Mouse (Mus musculus) hindbrain, embryonic 16.5 days (tissue): ENCODE measurements around the gene Trim5. TPM values are rescaled to one million over a fixed set of nuclear protein-coding genes. Genes with fewer than 3 reads are reported as not detected.
"Not testable (repeated sequence)": the region's sequence is repeated elsewhere in the genome, so short reads cannot be mapped to it uniquely, and the experiment has no call there.

Source experiments
- ATAC-seq: fragments of 200-750 bp; cut with Nextera tagmentation; 2 replicates; pipeline ENCODE4 v1.8.0; 2017; ENCODE audit warnings: moderate TSS enrichment, moderate library complexity
- H3K27ac ChIP-seq: fragments of 300-500 bp; sonication (generic); 2 replicates; pipeline ENCODE4 v1.5.1; 2014; ENCODE audit warnings: low read depth, mild to moderate bottlenecking, control low read depth, low read length, moderate library complexity
- H3K27me3 ChIP-seq: fragments of 300-500 bp; sonication (generic); replicated peaks from 2 replicates; pipeline ENCODE4 v1.6.1; 2014; ENCODE audit warnings: low read length; ENCODE audit not compliant: control insufficient read depth, insufficient read depth
- H3K36me3 ChIP-seq: fragments of 300-500 bp; sonication (generic); 2 replicates; pipeline ENCODE4 v1.6.1; 2014; ENCODE audit warnings: mild to moderate bottlenecking, low read length, moderate library complexity, mixed read lengths; ENCODE audit not compliant: control insufficient read depth, insufficient read depth
- H3K4me1 ChIP-seq: fragments of 300-500 bp; sonication (generic); 2 replicates; pipeline ENCODE4 v1.6.1; 2014; ENCODE audit warnings: low read depth, low read length; ENCODE audit not compliant: control insufficient read depth, insufficient read depth
- H3K4me2 ChIP-seq: fragments of 300-500 bp; sonication (generic); 2 replicates; pipeline ENCODE4 v1.6.1; 2014; ENCODE audit warnings: mild to moderate bottlenecking, low read length, control low read depth, moderate library complexity
- H3K4me3 ChIP-seq: fragments of 300-500 bp; sonication (generic); 2 replicates; pipeline ENCODE4 v1.5.1; 2014; ENCODE audit warnings: mild to moderate bottlenecking, low read length, control low read depth, moderate library complexity
- H3K9ac ChIP-seq: fragments of 300-500 bp; sonication (generic); 2 replicates; pipeline ENCODE4 v1.6.1; 2014; ENCODE audit warnings: low read depth, mild to moderate bottlenecking, control low read depth, low read length, moderate library complexity
- H3K9me3 ChIP-seq: fragments of 300-500 bp; sonication (generic); 2 replicates; pipeline ENCODE4 v1.6.1; 2014; ENCODE audit warnings: mild to moderate bottlenecking, low read length, moderate library complexity; ENCODE audit not compliant: control insufficient read depth
- WGBS: fragments of 180-500 bp; shearing (Covaris S2); extraction: QIAGEN DNeasy Blood & Tissue Kit; methylation state at CpG from one replicate; pipeline ENCODE4 v1.1.7; 2014; 5-methylcytosine and 5-hydroxymethylcytosine counted together
- polyA plus RNA-seq: library from polyadenylated mRNA; unstranded; fragments of >200 nt; fragmentation: Nextera tagmentation; extraction: Ambion mirVana; gene quantifications from 2 replicates; pipeline ENCODE4 v1.2.1, GENCODE M21; 2015

Trim5 gene
- polyA plus RNA-seq, 1 experiment from 2014 or later, result 0.24 TPM

DNA sequence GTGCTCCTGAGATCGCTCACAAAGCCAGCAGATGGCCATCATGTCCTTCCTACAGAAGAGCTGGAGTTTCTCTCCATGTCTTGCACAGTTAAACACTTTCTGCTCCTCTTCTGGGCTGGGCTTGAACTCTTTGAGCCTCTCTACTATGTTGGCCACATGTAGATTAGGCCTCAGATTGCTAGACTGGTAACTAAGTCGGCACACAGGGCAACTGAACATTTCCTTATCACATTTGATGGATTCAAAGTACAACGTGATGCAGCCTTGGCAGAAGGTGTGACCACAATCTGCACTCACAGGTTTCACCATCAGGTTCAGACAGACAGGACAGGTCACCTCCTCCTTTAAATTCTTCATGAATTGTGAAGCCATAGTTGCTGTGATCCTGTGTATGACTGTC, 8.5 kb downstream of the Trim5 start:
- H3K4me3 ChIP-seq, H3K9ac ChIP-seq, H3K4me2 ChIP-seq, ATAC-seq, H3K36me3 ChIP-seq, H3K27ac ChIP-seq, H3K4me1 ChIP-seq, H3K27me3 ChIP-seq, H3K9me3 ChIP-seq: not testable (repeated sequence)
- 86% methylated on average over 3 of the region's 3 CpGs for WGBS

GRCm38 (mm10) chr7:104265335-104265734, 22.6 kb downstream of the Trim5 start:
- not testable (repeated sequence) for H3K27me3 ChIP-seq, H3K4me3 ChIP-seq, H3K9me3 ChIP-seq, H3K4me1 ChIP-seq, H3K27ac ChIP-seq, H3K9ac ChIP-seq, H3K4me2 ChIP-seq, H3K36me3 ChIP-seq, ATAC-seq
- 73% methylated on average over 2 of the region's 5 CpGs for WGBS

DNA sequence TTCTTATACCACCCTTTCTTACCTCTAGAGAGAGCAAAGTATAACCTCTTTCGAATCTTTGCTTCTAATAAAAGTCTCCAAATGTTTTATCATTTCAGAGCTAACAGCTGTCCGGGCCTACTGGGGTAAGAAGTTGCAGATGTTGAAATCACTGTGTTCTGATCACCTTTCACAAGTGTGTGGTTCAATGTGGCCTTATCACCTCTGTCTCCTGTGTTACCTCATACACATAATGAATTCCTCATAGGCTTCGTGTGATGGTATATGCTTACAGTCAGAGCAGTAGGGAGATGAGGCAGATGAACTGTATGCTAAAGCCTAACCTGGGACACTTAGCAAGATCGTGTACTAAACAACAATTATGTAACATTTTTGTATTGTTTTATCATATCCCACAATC, 27.5 kb downstream of the Trim5 start:
- not testable (repeated sequence) for H3K36me3 ChIP-seq, H3K27me3 ChIP-seq, H3K4me2 ChIP-seq, ATAC-seq, H3K27ac ChIP-seq, H3K4me3 ChIP-seq, H3K9me3 ChIP-seq, H3K9ac ChIP-seq, H3K4me1 ChIP-seq
- WGBS, result 91% methylated on average over 4 of the region's 4 CpGs

GRCm38 (mm10) chr7:104244287-104245181, 43.4 kb downstream of the Trim5 start, which contains the start of gene Trim34a:
Trim34a (plus strand) TSS chr7:104244457.
- Histone ChIP-seq H3K27ac (no peak within 1 kb of the TSS), H3K4me3 (peak within 1 kb of the TSS; percentile 38), H3K4me1 (no peaks in the 10 kb centered on the region), H3K9ac (peak within 1 kb of the TSS; percentile 35), H3K4me2 (peak within 1 kb of the TSS; percentile 39), H3K9me3 (no peaks in the 10 kb centered on the region), H3K36me3 (no peaks in the 10 kb centered on the region), H3K27me3 (no peaks in the 10 kb centered on the region)
- WGBS, result 11% methylated on average over 13 of the region's 13 CpGs
- ATAC-seq, result peak; percentile 82

DNA sequence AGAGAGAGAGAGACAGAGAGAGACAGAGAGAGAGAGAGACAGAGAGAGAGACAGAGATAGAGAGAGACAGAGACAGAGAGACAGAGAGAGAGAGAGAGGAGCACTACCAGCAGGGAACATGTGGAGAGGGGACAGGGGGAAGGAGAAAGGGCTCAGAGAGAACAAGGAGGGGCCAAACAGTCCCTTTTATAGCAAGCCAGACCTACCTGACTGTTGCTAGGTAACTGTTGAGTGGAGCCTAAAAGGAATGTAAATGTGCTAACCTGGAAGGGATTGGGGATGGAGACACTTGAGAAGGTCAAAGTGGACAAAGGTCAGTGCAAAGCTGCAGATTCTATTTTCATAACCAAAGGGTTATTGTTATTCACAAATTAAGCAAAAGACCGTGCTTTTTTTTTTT, 44.3 kb downstream of the Trim5 start:
- no peaks in the 10 kb centered on the region for H3K4me1 ChIP-seq
- ATAC-seq, result no peak
- H3K27me3 ChIP-seq, result no peaks in the 10 kb centered on the region
- no peak overlapping the region for H3K9ac ChIP-seq
- WGBS, result 78% methylated on average over 1 of the region's 1 CpGs
- no peaks in the 10 kb centered on the region for H3K36me3 ChIP-seq
- no peak overlapping the region for H3K27ac ChIP-seq
- no peak overlapping the region for H3K4me2 ChIP-seq
- H3K9me3 ChIP-seq, result no peaks in the 10 kb centered on the region
- no peak overlapping the region for H3K4me3 ChIP-seq

- no peaks in the 10 kb centered on the region for H3K27me3 ChIP-seq
Measured at GRCm38 (mm10) chr7:104240857-104241256, 47.0 kb downstream of the Trim5 start.

DNA sequence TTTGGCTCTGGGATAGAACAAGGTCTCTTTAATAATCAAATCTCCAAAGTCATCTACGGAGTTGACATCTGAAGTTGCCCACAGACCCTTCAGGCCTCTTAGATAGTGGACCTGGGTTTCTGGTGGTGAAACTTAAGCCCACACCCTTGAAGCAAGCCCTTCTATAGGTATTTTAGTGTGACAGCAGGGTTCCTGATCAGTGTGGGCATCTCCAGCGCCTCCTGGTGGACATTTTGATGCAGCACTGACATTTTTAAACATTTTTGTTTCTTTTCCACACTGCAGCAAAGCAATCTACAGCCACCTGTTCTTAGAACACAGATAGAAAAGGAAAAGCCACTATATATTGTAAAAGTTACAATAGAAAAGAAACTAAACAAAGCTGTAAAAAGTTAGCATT, 56.7 kb downstream of the Trim5 start:
- Histone ChIP-seq H3K9ac (no peak overlapping the region), H3K27ac (no peak overlapping the region)
- 41% methylated on average over 2 of the region's 2 CpGs for WGBS

More at GRCm38 (mm10) chr7:104240857-104241256, 47.0 kb downstream of the Trim5 start:
- no peak for ATAC-seq
- Histone ChIP-seq H3K9ac (no peak overlapping the region), H3K4me1 (no peaks in the 10 kb centered on the region), H3K9me3 (no peaks in the 10 kb centered on the region), H3K4me3 (no peak overlapping the region), H3K4me2 (no peak overlapping the region), H3K36me3 (no peaks in the 10 kb centered on the region), H3K27ac (no peak overlapping the region)

GRCm38 (mm10) chr7:104218701-104219569, 69.0 kb downstream of the Trim5 start, which contains the start of gene Trim6:
Trim6 (plus strand) TSS chr7:104218793.
- WGBS, result 4% methylated on average over 37 of the region's 37 CpGs
- Histone ChIP-seq H3K9ac (peak within 1 kb of the TSS; percentile 39), H3K36me3 (no peaks in the 10 kb centered on the region), H3K4me2 (peak within 1 kb of the TSS; percentile 57), H3K27me3 (no peaks in the 10 kb centered on the region), H3K27ac (no peak within 1 kb of the TSS), H3K4me1 (peaks cover 3% of the 10 kb centered on the region; the same call in 1 of the 2 replicates), H3K9me3 (no peaks in the 10 kb centered on the region), H3K4me3 (peak within 1 kb of the TSS; percentile 35)
- ATAC-seq, result peak; percentile 63

More for the DNA sequence above, 56.7 kb downstream of the Trim5 start:
- Histone ChIP-seq H3K36me3 (no peaks in the 10 kb centered on the region), H3K27me3 (no peaks in the 10 kb centered on the region), H3K9me3 (no peaks in the 10 kb centered on the region), H3K4me1 (no peaks in the 10 kb centered on the region), H3K4me3 (no peak overlapping the region), H3K4me2 (no peak overlapping the region)
- ATAC-seq, result no peak

DNA sequence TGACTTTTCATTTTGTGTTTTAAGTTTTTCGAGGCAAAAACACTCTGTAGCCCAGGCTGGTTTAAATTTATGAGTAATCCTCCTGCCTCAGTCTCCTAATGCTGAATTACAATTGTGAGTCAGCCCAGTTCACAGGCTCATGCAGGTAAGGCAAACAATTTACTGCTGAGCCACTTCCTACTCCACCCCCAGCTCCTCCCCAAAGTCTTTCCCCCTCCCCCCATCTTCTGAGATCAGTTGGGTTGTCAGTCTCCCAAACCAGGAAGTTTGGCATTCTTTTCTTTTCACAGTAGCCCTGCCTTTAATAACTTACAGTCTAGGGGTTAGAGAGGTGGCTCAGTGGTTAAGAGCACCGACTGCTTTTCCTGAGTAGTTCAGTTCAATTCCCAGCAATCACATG, 70.0 kb downstream of the Trim5 start:
- Histone ChIP-seq H3K27ac (no peak overlapping the region), H3K4me2 (no peak overlapping the region), H3K27me3 (no peaks in the 10 kb centered on the region), H3K9me3 (no peaks in the 10 kb centered on the region), H3K4me3 (no peak overlapping the region), H3K4me1 (peaks cover 3% of the 10 kb centered on the region; the same call in 1 of the 2 replicates), H3K9ac (no peak overlapping the region), H3K36me3 (no peaks in the 10 kb centered on the region)
- ATAC-seq, result no peak
- WGBS, result 79% methylated on average over 2 of the region's 2 CpGs
